Mouse (Mus musculus): Measurements from ENCODE around the gene B230118H07Rik.

DNA sequence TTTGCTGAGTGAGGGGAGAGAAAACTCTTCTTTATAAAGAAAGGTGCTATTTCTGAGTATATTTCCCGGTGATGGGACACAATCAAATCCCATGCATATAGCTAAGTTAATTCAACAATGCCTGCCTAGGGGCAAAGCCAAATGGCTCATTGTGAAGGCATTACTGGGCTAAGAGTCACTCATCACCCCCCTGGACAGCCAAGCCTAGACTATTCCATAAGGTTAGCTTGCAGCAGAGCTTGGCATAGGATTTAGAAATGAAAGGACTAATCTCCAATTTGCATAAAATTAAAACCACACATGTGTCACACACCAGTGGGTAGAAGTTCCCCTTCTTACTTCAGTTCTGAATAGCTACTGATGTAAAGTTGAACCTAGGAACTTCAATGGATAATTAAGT lies 128.8 kb downstream of the B230118H07Rik start:
- TF ChIP-seq POLR2A (IDR thresholded peaks at IDR 0.05; ENCODE audit: borderline replicate concordance, extremely low read depth, low read depth, low read length) = no peak
- TF ChIP-seq CTCF (IDR thresholded peaks at IDR 0.05; ENCODE audit: insufficient read depth, low read length) = no peak

Data from lung, adult 2 months (tissue).